Mouse (Mus musculus) intestine, embryonic 16.5 days (tissue): ENCODE results near the gene Hsf4. TPM values are rescaled to one million over a fixed set of nuclear protein-coding genes. Genes with fewer than 3 reads are reported as not detected.

Experiments used
- ATAC-seq: fragments of 200-750 bp; cut with Nextera tagmentation; 2 replicates; pipeline ENCODE4 v1.8.0; 2017; ENCODE audit warnings: moderate TSS enrichment, moderate library complexity
- H3K27ac ChIP-seq: fragments of 300-500 bp; sonication (generic); 2 replicates; pipeline ENCODE4 v1.5.1; 2014; ENCODE audit warnings: mild to moderate bottlenecking, low read length
- H3K27me3 ChIP-seq: fragments of 300-500 bp; sonication (generic); replicated peaks from 2 replicates; pipeline ENCODE4 v1.6.1; 2014; ENCODE audit warnings: low read length, control low read depth, mixed read lengths; ENCODE audit not compliant: control insufficient read depth, insufficient read depth
- H3K36me3 ChIP-seq: fragments of 300-500 bp; sonication (generic); 2 replicates; pipeline ENCODE4 v1.6.1; 2014; ENCODE audit warnings: low read length, control low read depth; ENCODE audit not compliant: control insufficient read depth, insufficient read depth
- H3K4me1 ChIP-seq: fragments of 300-500 bp; sonication (generic); 2 replicates; pipeline ENCODE4 v1.6.1; 2014; ENCODE audit warnings: low read length, control low read depth, mixed read lengths; ENCODE audit not compliant: control insufficient read depth, insufficient read depth
- H3K4me2 ChIP-seq: fragments of 300-500 bp; sonication (generic); 2 replicates; pipeline ENCODE4 v1.6.1; 2014; ENCODE audit warnings: low read depth, low read length, control low read depth
- H3K4me3 ChIP-seq: fragments of 300-500 bp; sonication (generic); 2 replicates; pipeline ENCODE4 v1.5.1; 2014; ENCODE audit warnings: mild to moderate bottlenecking, low read length
- H3K9ac ChIP-seq: fragments of 300-500 bp; sonication (generic); 2 replicates; pipeline ENCODE4 v1.6.1; 2014; ENCODE audit warnings: low read depth, low read length
- H3K9me3 ChIP-seq: fragments of 300-500 bp; sonication (generic); 2 replicates; pipeline ENCODE4 v1.6.1; 2016; ENCODE audit warnings: low read length, control low read depth; ENCODE audit not compliant: control insufficient read depth
- WGBS: fragments of 180-500 bp; shearing (Covaris S2); extraction: QIAGEN DNeasy Blood & Tissue Kit; methylation state at CpG from one replicate; pipeline ENCODE4 v1.1.7; 2014; 5-methylcytosine and 5-hydroxymethylcytosine counted together
- polyA plus RNA-seq: library from polyadenylated mRNA; unstranded; fragments of >200 nt; fragmentation: Nextera tagmentation; extraction: Ambion mirVana; gene quantifications from 2 replicates; pipeline ENCODE4 v1.2.1, GENCODE M21; 2015

The Hsf4 gene
- polyA plus RNA-seq, 1 experiment from 2014 or later: 0.17 TPM

DNA sequence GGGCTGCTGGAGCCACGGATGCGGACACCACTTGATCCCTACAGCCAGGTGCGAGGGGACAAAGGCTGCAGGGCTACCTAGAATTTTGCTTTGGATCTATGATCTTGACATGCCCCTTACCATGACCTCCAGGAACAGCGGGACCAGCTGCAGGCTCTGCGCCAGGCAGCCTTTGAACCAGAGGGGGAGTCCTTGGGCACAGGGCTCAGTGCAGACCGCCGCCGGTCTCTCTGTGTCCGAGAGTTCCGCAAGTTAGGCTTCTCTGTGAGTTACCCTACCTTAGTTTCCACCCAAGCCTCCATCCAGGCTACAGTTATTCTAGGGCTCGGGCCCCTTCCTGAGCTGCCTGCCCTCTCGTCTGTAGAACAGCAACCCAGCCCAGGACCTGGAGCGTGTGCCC, 38.1 kb downstream of the Hsf4 start:
- Histone ChIP-seq H3K27me3 (no peaks in the 10 kb centered on the region), H3K9ac (no peak overlapping the region), H3K9me3 (no peaks in the 10 kb centered on the region), H3K36me3 (peaks cover 9% of the 10 kb centered on the region; the same call in 1 of the 2 replicates), H3K4me1 (peaks cover 15% of the 10 kb centered on the region), H3K4me3 (no peak overlapping the region), H3K4me2 (no peak overlapping the region), H3K27ac (no peak overlapping the region)
- 94% methylated on average over 13 of the region's 13 CpGs for WGBS
- no peak for ATAC-seq

DNA sequence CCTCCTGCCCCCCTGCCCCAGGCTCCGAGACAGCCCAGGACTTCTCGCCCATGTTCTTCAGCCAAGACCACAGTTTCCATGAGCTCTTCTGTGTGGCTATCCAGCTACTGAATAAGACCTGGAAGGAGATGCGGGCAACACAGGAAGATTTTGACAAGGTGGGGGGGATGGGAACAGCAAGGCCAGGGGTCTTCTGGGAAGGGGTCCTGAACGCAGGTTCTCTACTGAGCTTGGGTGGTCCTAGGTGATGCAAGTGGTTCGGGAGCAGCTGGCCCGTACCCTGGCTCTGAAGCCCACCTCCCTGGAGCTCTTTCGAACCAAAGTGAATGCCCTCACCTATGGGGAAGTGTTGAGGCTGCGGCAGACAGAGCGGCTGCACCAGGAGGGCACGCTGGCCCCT, 38.8 kb downstream of the Hsf4 start:
- no peaks in the 10 kb centered on the region for H3K27me3 ChIP-seq
- H3K4me1 ChIP-seq: peaks cover 15% of the 10 kb centered on the region
- WGBS: 91% methylated on average over 10 of the region's 10 CpGs
- H3K9me3 ChIP-seq: no peaks in the 10 kb centered on the region
- no peak overlapping the region for H3K9ac ChIP-seq
- peaks cover 9% of the 10 kb centered on the region; the same call in 1 of the 2 replicates for H3K36me3 ChIP-seq
- H3K4me2 ChIP-seq: no peak overlapping the region
- H3K4me3 ChIP-seq: no peak overlapping the region
- H3K27ac ChIP-seq: no peak overlapping the region
- ATAC-seq: no peak

DNA sequence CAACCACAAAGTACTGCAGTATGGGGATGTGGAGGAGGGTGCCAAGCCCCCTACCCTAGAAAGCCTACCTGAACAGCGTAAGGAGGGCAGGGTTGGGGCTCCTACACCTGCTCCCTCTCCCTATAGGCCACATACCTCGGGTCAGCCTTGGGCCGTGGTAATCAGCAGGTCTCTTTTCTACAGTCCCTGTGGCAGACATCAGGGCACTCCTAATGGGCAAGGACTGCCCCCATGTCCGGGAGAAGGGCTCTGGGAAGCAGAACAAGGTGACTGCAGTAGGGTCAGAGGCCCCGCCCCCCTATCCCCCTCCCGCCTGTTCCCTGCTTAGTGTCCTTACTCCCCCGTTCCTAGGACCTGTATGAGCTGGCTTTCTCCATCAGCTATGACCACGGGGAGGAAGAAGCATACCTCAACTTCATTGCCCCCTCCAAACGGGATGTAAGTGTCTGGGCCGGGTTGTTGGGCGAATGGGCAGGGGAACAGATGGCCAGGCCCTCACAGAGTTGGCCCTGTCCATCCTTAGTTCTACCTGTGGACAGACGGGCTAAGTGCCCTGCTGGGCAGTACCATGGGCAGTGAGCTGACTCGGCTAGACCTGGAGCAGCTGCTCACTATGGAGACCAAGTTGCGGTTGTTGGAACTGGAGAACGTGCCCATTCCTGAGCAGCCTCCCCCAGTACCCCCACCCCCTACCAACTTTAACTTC, 39.7 kb downstream of the Hsf4 start:
- no peak for ATAC-seq
- Histone ChIP-seq H3K9me3 (no peaks in the 10 kb centered on the region), H3K4me1 (peaks cover 14% of the 10 kb centered on the region), H3K4me2 (no peak overlapping the region), H3K27me3 (no peaks in the 10 kb centered on the region), H3K4me3 (no peak overlapping the region), H3K9ac (no peak overlapping the region), H3K27ac (no peak overlapping the region), H3K36me3 (peaks cover 9% of the 10 kb centered on the region; the same call in 1 of the 2 replicates)
- WGBS: 84% methylated on average over 15 of the region's 15 CpGs

- no peaks in the 10 kb centered on the region for H3K27me3 ChIP-seq
- no peak overlapping the region for H3K4me2 ChIP-seq
- H3K4me3 ChIP-seq: no peak overlapping the region
- no peaks in the 10 kb centered on the region for H3K9me3 ChIP-seq
- no peak overlapping the region for H3K27ac ChIP-seq
- ATAC-seq: no peak
- H3K4me1 ChIP-seq: peaks cover 6% of the 10 kb centered on the region; the same call in 1 of the 2 replicates
- H3K9ac ChIP-seq: no peak overlapping the region
- WGBS: 83% methylated on average over 8 of the region's 8 CpGs
- peaks cover 9% of the 10 kb centered on the region; the same call in 1 of the 2 replicates for H3K36me3 ChIP-seq
These were observed 40.5 kb downstream of the Hsf4 start for GRCm38 (mm10) chr8:105310118-105310517.

DNA sequence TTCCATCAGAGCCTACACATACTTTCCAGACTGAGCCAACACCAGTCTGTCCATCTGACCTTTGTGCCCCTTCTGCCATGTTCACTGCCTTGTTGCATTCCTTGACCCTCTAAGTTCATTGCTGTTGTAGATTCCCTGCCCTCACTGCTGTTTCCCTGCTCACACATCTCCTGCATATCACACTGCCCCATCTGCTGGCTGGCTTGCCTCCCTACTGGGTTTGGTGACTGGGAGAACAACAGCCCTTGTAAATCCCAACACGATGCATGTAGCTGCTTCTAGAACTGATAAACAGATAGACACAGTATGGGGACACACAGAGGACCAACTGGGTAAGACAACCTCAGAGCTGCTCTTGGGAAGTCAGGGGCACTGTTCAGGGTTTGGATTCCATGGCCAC, 42.1 kb downstream of the Hsf4 start:
- Histone ChIP-seq H3K9ac (no peak overlapping the region), H3K4me1 (no peaks in the 10 kb centered on the region), H3K36me3 (peaks cover 9% of the 10 kb centered on the region; the same call in 1 of the 2 replicates), H3K27ac (no peak overlapping the region), H3K4me2 (no peak overlapping the region), H3K4me3 (no peak overlapping the region), H3K27me3 (no peaks in the 10 kb centered on the region), H3K9me3 (no peaks in the 10 kb centered on the region)
- 88% methylated on average over 1 of the region's 1 CpGs for WGBS
- ATAC-seq: no peak

DNA sequence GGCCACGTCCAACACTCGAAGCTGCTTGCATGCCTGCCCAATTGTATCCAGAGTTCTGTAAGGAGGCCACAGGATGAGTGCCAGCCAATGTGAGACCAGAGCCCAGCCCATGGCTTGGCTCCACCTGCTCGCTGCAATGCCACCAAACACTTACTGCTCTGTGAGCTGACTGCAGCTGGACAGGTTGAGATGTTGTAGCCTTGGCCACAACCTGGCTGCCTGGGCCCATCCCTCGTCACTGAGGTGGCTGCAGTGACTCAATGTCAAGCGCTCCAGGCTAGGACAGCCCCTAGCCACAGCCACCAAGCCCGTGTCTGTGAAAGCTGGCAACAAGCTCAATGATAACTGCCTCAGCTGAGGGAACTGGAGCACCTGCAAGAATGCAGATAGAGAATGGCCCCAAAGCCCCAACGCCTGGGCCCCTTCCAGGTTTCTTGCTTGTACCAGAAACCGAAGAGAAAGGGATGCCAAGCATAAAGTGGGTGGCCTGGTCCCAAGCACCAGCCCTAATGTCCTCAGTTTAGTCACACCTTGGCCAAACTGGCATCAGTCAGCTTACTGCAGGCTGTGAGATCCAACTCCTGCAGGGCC, 43.4 kb downstream of the Hsf4 start:
- no peaks in the 10 kb centered on the region for H3K9me3 ChIP-seq
- peaks cover 4% of the 10 kb centered on the region; the same call in 1 of the 2 replicates for H3K36me3 ChIP-seq
- no peak overlapping the region for H3K9ac ChIP-seq
- no peak overlapping the region for H3K27ac ChIP-seq
- H3K27me3 ChIP-seq: no peaks in the 10 kb centered on the region
- H3K4me3 ChIP-seq: no peak overlapping the region
- no peaks in the 10 kb centered on the region for H3K4me1 ChIP-seq
- 91% methylated on average over 8 of the region's 8 CpGs for WGBS
- ATAC-seq: no peak
- no peak overlapping the region for H3K4me2 ChIP-seq

GRCm38 (mm10) chr8:105313622-105314402, 44.2 kb downstream of the Hsf4 start:
- Histone ChIP-seq H3K9me3 (no peaks in the 10 kb centered on the region), H3K27ac (no peak overlapping the region), H3K4me3 (no peak overlapping the region), H3K4me1 (no peaks in the 10 kb centered on the region), H3K9ac (no peak overlapping the region), H3K27me3 (no peaks in the 10 kb centered on the region), H3K36me3 (peaks cover 3% of the 10 kb centered on the region; the same call in 1 of the 2 replicates), H3K4me2 (no peak overlapping the region)
- ATAC-seq: no peak
- WGBS: 81% methylated on average over 9 of the region's 9 CpGs

GRCm38 (mm10) chr8:105315073-105315769, 45.6 kb downstream of the Hsf4 start:
- Histone ChIP-seq H3K4me1 (no peaks in the 10 kb centered on the region), H3K4me2 (no peak overlapping the region), H3K27ac (no peak overlapping the region), H3K36me3 (no peaks in the 10 kb centered on the region), H3K9ac (no peak overlapping the region), H3K27me3 (no peaks in the 10 kb centered on the region), H3K4me3 (no peak overlapping the region), H3K9me3 (no peaks in the 10 kb centered on the region)
- ATAC-seq: no peak
- 89% methylated on average over 18 of the region's 18 CpGs for WGBS

DNA sequence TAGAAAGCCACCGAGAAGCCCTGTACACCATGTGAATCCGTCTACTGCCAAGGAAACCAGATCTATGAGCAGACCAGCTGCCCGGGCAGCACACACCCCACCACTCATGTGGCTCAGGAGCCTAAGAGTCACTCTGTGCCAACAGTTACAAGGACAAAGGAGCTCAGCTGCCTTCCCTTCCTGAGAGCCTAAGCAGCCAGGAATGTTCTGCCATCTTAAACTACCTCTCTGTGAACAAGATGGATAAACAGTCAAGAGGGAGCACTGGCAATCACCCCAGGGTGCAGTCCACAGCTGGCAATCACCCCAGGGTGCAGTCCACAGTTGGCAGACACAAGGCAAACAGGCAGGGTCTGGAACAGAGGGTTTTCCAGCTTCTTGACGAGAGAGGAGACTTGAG, 48.3 kb downstream of the Hsf4 start:
- ATAC-seq: no peak
- no peaks in the 10 kb centered on the region for H3K9me3 ChIP-seq
- 87% methylated on average over 4 of the region's 4 CpGs for WGBS
- no peaks in the 10 kb centered on the region for H3K4me1 ChIP-seq
- no peak overlapping the region for H3K27ac ChIP-seq
- no peak overlapping the region for H3K4me2 ChIP-seq
- no peaks in the 10 kb centered on the region for H3K36me3 ChIP-seq
- H3K4me3 ChIP-seq: no peak overlapping the region
- no peak overlapping the region for H3K9ac ChIP-seq
- no peaks in the 10 kb centered on the region for H3K27me3 ChIP-seq
